Mouse (Mus musculus): ENCODE measurements around the gene Pa2g4. TPM values are rescaled to one million over a fixed set of nuclear protein-coding genes. Genes with fewer than 3 reads are reported as not detected.

The Pa2g4 gene
- 508 and 557 TPM in 2 replicates for polyA plus RNA-seq (2012)

GRCm38 (mm10) chr10:128565788-128566531 is at the start of gene Pa2g4:
Gene Pa2g4, minus strand, starts transcription at chr10:128565987.

DNA sequence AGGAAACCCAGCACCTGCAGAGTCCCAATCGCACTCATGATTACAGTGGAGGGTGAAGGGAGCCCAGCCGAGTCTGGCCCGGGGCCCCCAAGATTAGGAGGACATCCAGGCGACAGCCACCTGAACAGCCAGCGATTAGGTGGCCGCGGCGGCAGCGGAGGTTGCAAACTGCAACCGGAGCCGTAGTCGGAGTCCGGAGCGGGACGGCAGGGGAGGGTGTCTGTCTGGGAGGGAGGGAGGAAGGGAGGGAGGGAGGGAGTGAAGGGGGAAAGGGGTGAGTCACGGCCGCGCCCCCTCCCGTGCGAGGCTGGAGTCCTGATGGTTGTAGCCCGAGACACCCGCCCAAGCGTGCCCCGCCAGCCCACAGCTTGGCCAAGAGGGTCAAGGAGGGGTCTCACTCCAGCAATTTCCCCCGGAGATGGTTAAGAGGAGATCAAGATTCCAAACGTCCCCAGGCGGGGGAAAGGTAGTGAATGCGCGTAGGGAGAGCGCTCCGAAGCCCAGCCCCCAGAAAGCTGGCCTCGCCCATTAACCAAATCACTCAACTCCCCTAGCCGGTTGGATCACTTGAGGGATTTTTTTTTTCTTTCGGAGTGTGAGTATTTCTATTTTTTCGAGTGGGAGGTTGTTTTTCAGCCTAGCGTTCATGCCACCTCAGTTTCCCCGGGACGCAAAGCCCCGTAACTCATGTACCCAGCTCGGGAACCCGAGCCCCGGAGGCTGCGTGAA is 23.8 kb upstream of the Pa2g4 start, which contains the start of gene Erbb3:
TSS of gene Erbb3 (minus strand) at position 189 of the 729 bp plus-strand sequence.

GRCm38 (mm10) chr10:128548947-128549681 is 16.7 kb downstream of the Pa2g4 start, which contains the start of gene Rpl41:
Gene Rpl41, minus strand, starts transcription at chr10:128549305.

DNA sequence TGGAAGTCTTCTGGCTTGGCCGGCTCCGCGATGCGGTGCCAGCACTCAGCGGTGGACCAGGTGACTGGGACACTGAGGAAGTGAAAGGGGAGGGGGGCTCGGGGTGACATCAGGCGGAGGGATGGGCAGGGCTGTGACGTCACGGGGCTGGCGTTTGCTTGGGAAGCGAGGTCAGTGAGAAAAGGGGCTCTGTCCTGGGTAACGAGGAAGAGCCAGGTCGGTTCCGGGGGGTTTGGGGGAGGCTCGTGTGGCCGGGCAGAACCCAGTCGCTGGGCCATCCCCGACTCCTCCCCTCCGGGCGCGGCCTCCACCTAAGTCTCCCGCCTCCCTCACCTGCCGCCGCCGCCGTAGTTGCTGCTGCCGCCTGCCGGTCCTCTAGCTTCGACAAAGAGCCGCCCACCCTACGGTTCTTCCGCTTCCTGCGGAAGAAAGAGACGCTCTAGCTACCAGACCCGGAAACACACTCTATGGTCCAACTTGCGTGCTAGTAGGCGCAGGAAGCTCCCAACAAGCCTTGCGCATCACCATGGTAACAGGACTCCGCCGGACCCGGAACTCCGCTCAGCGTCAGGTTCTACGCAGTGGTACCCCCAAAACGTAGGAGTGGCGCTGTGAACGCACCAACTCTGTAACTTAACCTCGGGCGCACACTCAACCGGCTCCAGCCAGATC is 18.3 kb downstream of the Pa2g4 start, which contains the start of gene Zc3h10:
TSS of gene Zc3h10 (minus strand) at position 414 of the 672 bp plus-strand sequence.

GRCm38 (mm10) chr10:128525671-128526308 is 40.0 kb downstream of the Pa2g4 start, which contains the start of gene Esyt1:
Gene Esyt1, minus strand, starts transcription at chr10:128525871.

Other genes starting within 250 kb of the Pa2g4 start
- 92.5 and 111 TPM in 2 replicates for gene Cnpy2, start 243.5 kb downstream of the Pa2g4 start, polyA plus RNA-seq (2012)
- 29.3 and 29.5 TPM in 2 replicates for gene Cs, start 228.3 kb downstream of the Pa2g4 start, polyA plus RNA-seq (2012)
- 8.1 TPM in 2 replicates for gene Coq10a, start 197.0 kb downstream of the Pa2g4 start, polyA plus RNA-seq (2012)
- gene Ankrd52, start 188.9 kb downstream of the Pa2g4 start, polyA plus RNA-seq (2012), result 65.0 and 67.0 TPM in 2 replicates
- 0.05 TPM in 1 of 2 replicates, not detected in the other for gene Slc39a5, start 164.8 kb downstream of the Pa2g4 start, polyA plus RNA-seq (2012)
- 201 and 217 TPM in 2 replicates for gene Nabp2, start 154.5 kb downstream of the Pa2g4 start, polyA plus RNA-seq (2012)
- gene Rnf41, start 154.3 kb downstream of the Pa2g4 start, polyA plus RNA-seq (2012), result 15.5 and 16.3 TPM in 2 replicates
- 197 and 236 TPM in 2 replicates for gene Smarcc2, start 106.7 kb downstream of the Pa2g4 start, polyA plus RNA-seq (2012)
- 457 and 543 TPM in 2 replicates for gene Myl6, start 71.8 kb downstream of the Pa2g4 start, polyA plus RNA-seq (2012)
- 18.3 and 25.9 TPM in 2 replicates for gene Myl6b, start 67.3 kb downstream of the Pa2g4 start, polyA plus RNA-seq (2012)
- gene Esyt1, start 40.1 kb downstream of the Pa2g4 start, polyA plus RNA-seq (2012), result 147 and 159 TPM in 2 replicates
- 33.5 and 34.0 TPM in 2 replicates for gene Zc3h10, start 18.2 kb downstream of the Pa2g4 start, polyA plus RNA-seq (2012)
- gene Rpl41, start 16.7 kb downstream of the Pa2g4 start, polyA plus RNA-seq (2012), result 8,366 and 9,270 TPM in 2 replicates
- gene Erbb3, start 23.7 kb upstream of the Pa2g4 start, polyA plus RNA-seq (2012), result 0.46 and 0.58 TPM in 2 replicates
- gene Rps26, start 60.8 kb upstream of the Pa2g4 start, polyA plus RNA-seq (2012), result 4,910 and 5,054 TPM in 2 replicates
- gene Ikzf4, start 80.0 kb upstream of the Pa2g4 start, polyA plus RNA-seq (2012), result 0.13 and 0.15 TPM in 2 replicates
- gene Suox, start 108.1 kb upstream of the Pa2g4 start, polyA plus RNA-seq (2012), result 1.2 and 1.3 TPM in 2 replicates
- gene Rab5b, start 130.3 kb upstream of the Pa2g4 start, polyA plus RNA-seq (2012), result 12.0 and 19.6 TPM in 2 replicates
- gene Pmel, start 138.2 kb upstream of the Pa2g4 start, polyA plus RNA-seq (2012), result 0.37 and 0.69 TPM in 2 replicates
- gene Cdk2, start 139.0 kb upstream of the Pa2g4 start, polyA plus RNA-seq (2012), result 28.2 and 29.2 TPM in 2 replicates
- gene Dgka, start 178.9 kb upstream of the Pa2g4 start, polyA plus RNA-seq (2012), result 3.2 and 3.3 TPM in 2 replicates
- gene Pym1, start 181.9 kb upstream of the Pa2g4 start, polyA plus RNA-seq (2012), result 116 and 137 TPM in 2 replicates
- 1.5 and 2.3 TPM in 2 replicates for gene Mmp19, start 224.9 kb upstream of the Pa2g4 start, polyA plus RNA-seq (2012)
- 10.5 and 11.0 TPM in 2 replicates for gene Dnajc14, start 238.1 kb upstream of the Pa2g4 start, polyA plus RNA-seq (2012)
- 3.9 and 4.2 TPM in 2 replicates for gene Tmem198b, start 238.4 kb upstream of the Pa2g4 start, polyA plus RNA-seq (2012)